Mouse (Mus musculus): ENCODE results near the gene Ccdc155. TPM values are rescaled to one million over a fixed set of nuclear protein-coding genes. Genes with fewer than 3 reads are reported as not detected.
A peak's percentile ranks its signal among the peaks of the same experiment; 100 is the strongest.

Gene Ccdc155
- polyA plus RNA-seq (2015; fragmentation: Nextera tagmentation; extraction: Ambion mirVana), result 1.00 and 1.1 TPM in 2 replicates

DNA sequence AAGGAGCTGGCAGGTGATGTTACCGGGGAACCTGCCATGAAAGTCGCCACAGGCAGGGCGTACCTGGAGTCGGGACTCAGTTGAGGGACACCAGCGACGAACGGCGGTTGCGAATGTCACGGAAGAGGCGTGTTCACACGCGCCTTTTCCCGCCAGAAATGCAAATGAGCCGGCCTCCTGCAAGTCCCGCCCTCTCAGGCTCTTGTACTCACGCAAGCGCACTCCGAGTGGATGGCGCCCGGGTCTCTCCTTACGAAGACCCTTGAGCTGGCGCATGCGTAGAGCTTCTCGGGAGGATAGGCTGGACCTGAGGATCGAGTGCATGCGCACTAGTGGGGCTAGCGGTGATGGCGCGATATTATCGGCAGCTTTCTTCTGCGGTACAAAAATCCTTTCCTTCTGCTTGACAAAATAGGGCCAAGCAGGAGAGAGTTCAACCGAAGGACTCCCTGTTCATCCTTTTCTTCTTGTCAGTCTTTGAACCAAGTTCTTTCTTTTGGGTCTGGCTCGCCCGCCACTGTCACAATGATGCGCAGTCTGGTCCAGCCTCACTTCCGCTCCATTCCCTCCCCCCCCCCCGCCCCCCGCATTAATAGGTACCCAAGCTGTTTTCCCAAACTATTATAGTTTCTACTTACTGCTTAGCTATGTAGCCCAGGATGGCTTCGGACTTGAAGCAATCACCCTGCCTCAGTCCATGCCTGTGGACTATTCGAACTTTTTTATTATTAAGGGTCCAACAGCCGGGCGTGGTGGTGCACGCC, at the start of gene Ccdc155:
Gene Ccdc155 (minus strand): TSS at position 513 of the 764 bp plus-strand sequence.
- H3K9ac ChIP-seq, result no peak within 1 kb of the TSS; the same call in 1 of the 2 replicates
- peaks cover 4% of the 10 kb centered on the region; the same call in 1 of the 2 replicates for H3K27me3 ChIP-seq
- ATAC-seq (ENCODE audit: insufficient number of reproducible peaks, low FRiP score, low TSS enrichment, low read depth), result peak; percentile 95
- no peaks in the 10 kb centered on the region for H3K36me3 ChIP-seq
- H3K4me1 ChIP-seq, result 0 out of 2 replicates have a peak, but pooled peaks cover 6% of the 10 kb centered on the region
- H3K4me2 ChIP-seq (replicated peaks), result peak within 1 kb of the TSS; percentile 56
- no peaks in the 10 kb centered on the region for H3K9me3 ChIP-seq (replicated peaks)
- 7% methylated on average over 44 of the region's 44 CpGs for WGBS
- no peak within 1 kb of the TSS for H3K27ac ChIP-seq (replicated peaks)
- H3K4me3 ChIP-seq (replicated peaks), result peak within 1 kb of the TSS; percentile 49

DNA sequence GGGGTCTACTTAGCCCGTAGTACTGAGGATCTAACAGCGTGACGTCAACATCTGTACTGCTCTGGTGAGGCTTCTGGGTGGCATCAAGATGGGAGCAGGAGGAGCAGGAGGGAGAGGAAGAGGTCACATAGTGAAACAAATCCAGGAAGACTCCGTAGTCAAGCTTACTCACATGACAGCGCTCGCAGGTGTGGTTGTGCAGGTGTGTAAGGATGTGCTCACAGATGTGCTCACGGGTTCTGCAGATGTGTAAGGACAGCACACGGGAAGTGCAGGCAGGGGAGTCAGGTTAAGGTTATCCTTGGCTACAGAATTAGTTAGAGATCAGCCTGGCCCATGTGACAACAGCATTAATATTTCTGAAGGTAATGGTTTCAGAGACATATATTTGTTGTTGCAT, 49.1 kb upstream of the Ccdc155 start:
- no peaks in the 10 kb centered on the region for H3K4me1 ChIP-seq
- H3K36me3 ChIP-seq, result no peaks in the 10 kb centered on the region
- H3K27ac ChIP-seq (replicated peaks), result no peak overlapping the region
- WGBS, result 84% methylated on average over 8 of the region's 8 CpGs
- no peaks in the 10 kb centered on the region for H3K27me3 ChIP-seq
- H3K4me3 ChIP-seq (replicated peaks), result no peak overlapping the region
- H3K9ac ChIP-seq, result no peak overlapping the region
- H3K9me3 ChIP-seq (replicated peaks), result no peaks in the 10 kb centered on the region
- ATAC-seq (ENCODE audit: insufficient number of reproducible peaks, low FRiP score, low TSS enrichment, low read depth), result no peak
- H3K4me2 ChIP-seq (replicated peaks), result no peak overlapping the region

DNA sequence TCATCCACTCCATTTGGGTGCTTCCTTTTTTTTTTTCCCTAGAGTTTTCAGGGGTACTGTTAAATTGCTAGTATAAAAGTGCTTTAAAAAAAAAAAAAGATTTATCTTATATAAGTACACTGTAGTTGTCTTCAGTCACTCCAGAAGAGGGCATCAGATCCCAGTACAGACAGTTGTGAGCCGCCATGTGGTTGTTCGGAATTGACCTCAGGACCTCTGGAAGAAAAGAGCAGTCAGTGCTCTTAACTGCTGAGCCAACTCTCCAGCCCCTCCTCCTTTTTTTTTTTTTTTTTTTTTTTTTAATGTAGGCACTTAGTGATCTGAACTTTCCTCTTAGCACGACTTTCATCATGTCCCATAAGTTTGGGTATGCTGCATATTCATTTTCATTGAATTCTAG, 43.0 kb upstream of the Ccdc155 start:
- no peak for ATAC-seq (ENCODE audit: insufficient number of reproducible peaks, low FRiP score, low TSS enrichment, low read depth)
- Histone ChIP-seq H3K27ac (replicated peaks) (no peak overlapping the region), H3K9me3 (replicated peaks) (no peaks in the 10 kb centered on the region), H3K4me3 (replicated peaks) (no peak overlapping the region), H3K9ac (no peak overlapping the region), H3K4me1 (no peaks in the 10 kb centered on the region), H3K27me3 (no peaks in the 10 kb centered on the region), H3K36me3 (no peaks in the 10 kb centered on the region), H3K4me2 (replicated peaks) (no peak overlapping the region)
- WGBS, result 39% methylated on average over 3 of the region's 3 CpGs

DNA sequence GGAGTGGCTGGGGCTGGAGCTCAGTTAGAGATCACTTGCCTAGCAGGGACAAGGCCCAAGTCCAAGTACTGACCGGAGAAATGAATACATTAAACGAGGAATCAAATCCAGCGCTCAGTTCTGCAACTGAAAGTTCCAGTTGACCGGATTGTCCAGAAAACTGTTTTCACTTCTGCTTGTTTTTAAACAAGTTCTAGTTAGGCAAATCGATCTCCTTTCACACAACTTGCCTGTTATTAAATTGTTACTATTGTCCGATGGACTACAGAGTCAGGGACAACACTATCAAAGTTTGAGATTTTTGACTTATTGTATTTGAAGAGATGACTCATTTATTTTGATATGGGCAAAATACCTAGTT, 36.7 kb upstream of the Ccdc155 start:
- peak overlapping the region; percentile 30 for H3K4me3 ChIP-seq (replicated peaks)
- no peaks in the 10 kb centered on the region for H3K36me3 ChIP-seq
- H3K27me3 ChIP-seq, result 0 out of 2 replicates have a peak, but pooled peaks cover 3% of the 10 kb centered on the region
- ATAC-seq (ENCODE audit: insufficient number of reproducible peaks, low FRiP score, low TSS enrichment, low read depth), result no peak
- H3K4me2 ChIP-seq (replicated peaks), result peak overlapping the region; percentile 54
- WGBS, result 78% methylated on average over 6 of the region's 6 CpGs
- no peaks in the 10 kb centered on the region for H3K9me3 ChIP-seq (replicated peaks)
- no peak overlapping the region for H3K27ac ChIP-seq (replicated peaks)
- no peak overlapping the region for H3K9ac ChIP-seq
- peaks cover 9% of the 10 kb centered on the region for H3K4me1 ChIP-seq

DNA sequence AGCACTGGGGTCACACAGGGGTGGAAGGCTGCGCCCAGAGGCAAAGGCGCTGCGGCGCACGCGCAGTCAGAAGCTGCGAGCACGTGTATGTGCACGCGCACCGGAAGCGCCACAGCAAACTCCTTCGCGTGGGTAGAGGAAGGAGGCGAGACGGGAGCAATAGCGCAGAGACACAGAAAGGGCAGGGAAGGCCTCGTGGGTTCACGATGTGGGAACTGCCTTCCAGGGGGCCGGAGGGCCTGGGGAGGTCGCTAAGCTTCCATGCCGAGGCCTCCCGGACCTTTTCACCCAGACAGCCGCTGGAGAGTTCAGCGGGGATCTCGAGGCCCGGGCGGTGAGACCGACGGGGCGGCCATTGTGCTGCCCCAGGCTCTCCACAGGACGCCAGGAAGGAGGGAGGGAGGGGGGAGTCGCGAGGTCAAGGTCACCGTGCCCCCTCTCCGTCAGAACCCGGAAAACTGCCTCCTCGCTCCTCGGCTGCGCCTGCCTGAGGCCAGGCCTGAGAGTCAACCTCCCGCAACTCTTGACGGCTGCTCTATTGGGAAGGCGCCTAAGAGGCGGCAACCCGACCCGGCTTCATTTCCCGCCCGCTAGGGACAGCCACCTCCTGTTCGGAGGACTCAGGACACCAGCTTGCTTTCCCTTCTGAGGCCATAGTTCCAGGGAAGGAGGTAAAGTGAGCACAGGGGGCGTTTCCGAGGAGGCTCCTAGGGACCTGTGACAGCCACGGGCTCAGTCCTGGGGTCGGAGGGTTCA, 36.1 kb upstream of the Ccdc155 start, which contains the start of gene Slc6a16:
Gene Slc6a16 (plus strand): TSS at position 453 of the 756 bp plus-strand sequence.
- H3K4me1 ChIP-seq, result peaks cover 9% of the 10 kb centered on the region
- WGBS, result 9% methylated on average over 53 of the region's 53 CpGs
- peak within 1 kb of the TSS; percentile 30 for H3K4me3 ChIP-seq (replicated peaks)
- H3K4me2 ChIP-seq (replicated peaks), result peak within 1 kb of the TSS; percentile 54
- H3K27ac ChIP-seq (replicated peaks), result no peak within 1 kb of the TSS
- H3K9ac ChIP-seq, result no peak within 1 kb of the TSS
- H3K36me3 ChIP-seq, result no peaks in the 10 kb centered on the region
- H3K27me3 ChIP-seq, result 0 out of 2 replicates have a peak, but pooled peaks cover 3% of the 10 kb centered on the region
- peak; percentile 36; the same call in 1 of the 2 replicates for ATAC-seq (ENCODE audit: insufficient number of reproducible peaks, low FRiP score, low TSS enrichment, low read depth)
- H3K9me3 ChIP-seq (replicated peaks), result no peaks in the 10 kb centered on the region

DNA sequence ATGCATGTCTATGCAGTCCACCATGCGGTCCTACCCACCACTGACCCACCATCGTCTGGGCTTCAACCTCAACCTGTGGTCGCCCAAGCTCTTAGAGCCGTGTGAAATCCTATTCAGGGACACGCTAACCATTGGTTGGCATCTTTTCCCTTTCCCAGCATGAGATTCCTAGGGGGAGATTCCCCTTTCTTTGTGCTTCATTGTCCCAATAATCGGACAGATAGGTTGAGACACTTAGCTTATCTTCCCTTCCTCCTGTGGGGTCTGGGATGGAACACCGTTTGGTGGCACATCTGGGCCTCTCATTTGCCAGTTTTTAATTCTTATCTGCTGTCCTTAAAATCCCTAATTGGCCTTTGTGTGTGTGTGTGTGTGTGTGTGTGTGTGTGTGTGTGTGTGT, 35.4 kb upstream of the Ccdc155 start:
- H3K4me3 ChIP-seq (replicated peaks), result no peak overlapping the region
- peaks cover 16% of the 10 kb centered on the region for H3K4me1 ChIP-seq
- WGBS, result 88% methylated on average over 7 of the region's 7 CpGs
- H3K4me2 ChIP-seq (replicated peaks), result no peak overlapping the region
- no peak overlapping the region for H3K27ac ChIP-seq (replicated peaks)
- no peaks in the 10 kb centered on the region for H3K36me3 ChIP-seq
- H3K9ac ChIP-seq, result no peak overlapping the region
- 0 out of 2 replicates have a peak, but pooled peaks cover 3% of the 10 kb centered on the region for H3K27me3 ChIP-seq
- no peaks in the 10 kb centered on the region for H3K9me3 ChIP-seq (replicated peaks)
- ATAC-seq (ENCODE audit: insufficient number of reproducible peaks, low FRiP score, low TSS enrichment, low read depth), result no peak

DNA sequence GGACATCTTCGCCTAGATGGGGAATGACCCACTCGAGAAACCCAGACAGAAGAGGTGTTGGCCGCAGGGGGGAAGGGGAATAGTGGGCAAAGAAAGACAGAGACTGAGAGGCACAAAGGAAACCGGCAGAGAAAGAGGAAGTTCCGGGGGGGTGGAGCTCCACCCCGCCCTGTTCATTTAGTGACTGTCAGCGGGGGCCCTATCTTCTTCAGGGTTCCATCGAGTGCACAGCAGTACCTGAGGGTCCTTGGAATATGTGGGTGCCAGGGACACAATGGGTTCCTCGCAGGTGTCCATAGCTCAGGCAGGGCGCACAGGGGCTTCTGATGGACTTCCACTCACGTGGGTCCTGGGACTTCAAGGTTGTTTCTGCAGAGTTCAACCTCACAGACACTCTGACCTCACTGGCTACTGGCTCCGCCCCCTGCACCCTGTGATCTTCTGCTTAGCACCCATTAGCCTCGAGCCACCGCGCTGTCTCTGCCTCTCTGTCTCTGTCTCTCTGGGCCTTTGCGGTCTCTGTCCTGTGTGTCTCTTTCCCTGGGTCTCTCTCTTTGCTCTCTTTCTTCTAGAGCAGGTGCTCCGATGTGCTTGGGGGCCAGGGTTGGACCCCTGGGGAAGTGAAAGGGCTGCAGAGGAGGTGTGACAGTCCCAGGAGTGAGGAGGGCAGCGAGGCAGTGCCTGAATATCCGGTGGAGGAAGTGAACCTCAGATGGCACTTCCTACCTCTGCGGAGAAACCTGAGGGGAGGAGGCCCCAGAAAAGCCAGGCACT, 34.2 kb upstream of the Ccdc155 start, which contains the start of gene Cd37:
Gene Cd37 (minus strand): TSS at position 393 of the 774 bp plus-strand sequence.
- H3K4me3 ChIP-seq (replicated peaks), result no peak within 1 kb of the TSS
- H3K9me3 ChIP-seq (replicated peaks), result no peaks in the 10 kb centered on the region
- 41% methylated on average over 20 of the region's 20 CpGs for WGBS
- H3K27ac ChIP-seq (replicated peaks), result no peak within 1 kb of the TSS
- H3K4me2 ChIP-seq (replicated peaks), result no peak within 1 kb of the TSS
- H3K36me3 ChIP-seq, result no peaks in the 10 kb centered on the region
- H3K4me1 ChIP-seq, result peaks cover 28% of the 10 kb centered on the region
- ATAC-seq (ENCODE audit: insufficient number of reproducible peaks, low FRiP score, low TSS enrichment, low read depth), result no peak
- no peak within 1 kb of the TSS for H3K9ac ChIP-seq
- 0 out of 2 replicates have a peak, but pooled peaks cover 3% of the 10 kb centered on the region for H3K27me3 ChIP-seq

DNA sequence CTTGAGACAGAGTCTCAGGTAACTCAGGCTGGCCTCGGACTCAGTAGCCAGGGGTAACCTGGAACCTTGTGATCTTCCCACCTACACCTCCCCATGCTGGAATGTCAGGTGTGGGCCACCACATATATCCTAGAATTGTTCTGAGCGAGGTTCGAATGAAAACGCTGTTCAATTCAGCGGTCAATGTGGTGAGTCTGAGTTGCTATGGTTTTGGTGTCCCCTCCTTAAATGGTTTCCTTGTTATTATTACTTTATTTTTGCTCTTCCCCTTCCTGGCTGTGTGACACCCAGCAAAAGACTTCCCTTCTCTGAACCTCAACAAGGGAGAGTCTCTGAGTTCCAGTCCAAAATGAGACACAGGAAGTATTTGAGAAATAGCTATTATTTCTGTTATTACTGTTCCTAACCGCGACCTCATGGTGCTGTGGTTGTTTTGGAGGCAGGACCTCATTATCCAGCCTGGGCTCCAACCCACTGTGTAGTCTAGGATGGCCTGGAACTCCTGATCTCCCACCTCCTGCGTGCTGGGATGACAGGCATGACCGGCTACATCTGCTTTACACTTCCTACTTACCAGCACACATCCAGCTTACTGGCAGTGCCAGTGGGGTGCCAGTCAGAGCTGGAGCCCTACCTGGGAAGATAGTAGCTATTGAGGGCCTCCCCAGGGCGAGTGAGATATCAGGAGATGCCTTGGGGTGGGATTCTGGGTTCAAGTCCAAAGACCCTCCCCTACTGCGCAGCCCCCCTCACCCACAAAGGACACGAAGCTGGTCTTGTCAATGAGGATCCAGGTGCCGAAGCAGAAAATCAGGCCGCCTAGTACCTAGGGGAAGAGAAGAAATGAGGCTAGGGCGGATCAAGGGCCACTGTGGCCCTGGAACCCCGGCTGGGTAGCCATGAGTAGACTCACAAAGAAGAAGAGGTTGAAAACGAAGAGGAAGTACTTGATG, 33.3 kb upstream of the Ccdc155 start:
- WGBS, result 73% methylated on average over 17 of the region's 17 CpGs

DNA sequence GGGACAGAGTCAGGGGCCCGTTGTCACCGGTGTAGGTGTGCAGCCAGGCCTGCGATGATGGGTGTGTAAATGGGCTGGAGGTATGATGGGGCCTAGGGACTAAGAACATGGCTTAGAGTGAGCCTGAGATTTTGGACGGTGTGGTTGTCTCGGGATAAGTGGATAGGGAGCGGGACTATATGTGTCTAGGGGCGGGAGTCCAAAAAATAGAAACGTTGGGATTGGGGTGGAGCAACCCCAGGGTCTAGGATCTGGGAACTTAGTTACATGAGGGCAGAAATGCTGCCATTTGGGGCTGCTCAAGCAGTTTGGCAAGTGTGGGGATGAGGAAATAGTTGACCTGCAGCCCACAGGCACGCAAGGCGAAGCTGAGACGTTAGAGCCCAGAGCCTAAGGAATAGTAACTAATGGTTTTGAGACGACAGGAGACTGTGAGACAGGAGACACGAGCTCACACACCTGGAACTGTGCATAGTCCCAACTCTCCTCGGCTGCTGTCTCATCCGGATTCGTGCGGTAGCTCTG, 31.0 kb upstream of the Ccdc155 start:
- no peak overlapping the region; the same call in 1 of the 2 replicates for H3K27ac ChIP-seq (replicated peaks)
- H3K36me3 ChIP-seq, result peaks cover 30% of the 10 kb centered on the region
- peak overlapping the region; percentile 29 for H3K4me3 ChIP-seq (replicated peaks)
- ATAC-seq (ENCODE audit: insufficient number of reproducible peaks, low FRiP score, low TSS enrichment, low read depth), result no peak
- 30% methylated on average over 17 of the region's 17 CpGs for WGBS
- H3K9ac ChIP-seq, result no peak overlapping the region
- H3K4me2 ChIP-seq (replicated peaks), result peak overlapping the region; percentile 44
- peaks cover 31% of the 10 kb centered on the region for H3K4me1 ChIP-seq
- H3K9me3 ChIP-seq (replicated peaks), result no peaks in the 10 kb centered on the region
- 0 out of 2 replicates have a peak, but pooled peaks cover 3% of the 10 kb centered on the region for H3K27me3 ChIP-seq

More for the DNA sequence above, 33.3 kb upstream of the Ccdc155 start:
- Histone ChIP-seq H3K4me2 (replicated peaks) (no peak overlapping the region), H3K4me3 (replicated peaks) (no peak overlapping the region), H3K4me1 (peaks cover 35% of the 10 kb centered on the region), H3K9me3 (replicated peaks) (no peaks in the 10 kb centered on the region), H3K27ac (replicated peaks) (no peak overlapping the region), H3K27me3 (0 out of 2 replicates have a peak, but pooled peaks cover 3% of the 10 kb centered on the region), H3K36me3 (peaks cover 8% of the 10 kb centered on the region), H3K9ac (no peak overlapping the region)
- no peak for ATAC-seq (ENCODE audit: insufficient number of reproducible peaks, low FRiP score, low TSS enrichment, low read depth)

Measured in embryonic facial prominence, embryonic 15.5 days (tissue).